Mouse (Mus musculus): ENCODE results near the gene Cabcoco1.

Gene Cabcoco1

DNA sequence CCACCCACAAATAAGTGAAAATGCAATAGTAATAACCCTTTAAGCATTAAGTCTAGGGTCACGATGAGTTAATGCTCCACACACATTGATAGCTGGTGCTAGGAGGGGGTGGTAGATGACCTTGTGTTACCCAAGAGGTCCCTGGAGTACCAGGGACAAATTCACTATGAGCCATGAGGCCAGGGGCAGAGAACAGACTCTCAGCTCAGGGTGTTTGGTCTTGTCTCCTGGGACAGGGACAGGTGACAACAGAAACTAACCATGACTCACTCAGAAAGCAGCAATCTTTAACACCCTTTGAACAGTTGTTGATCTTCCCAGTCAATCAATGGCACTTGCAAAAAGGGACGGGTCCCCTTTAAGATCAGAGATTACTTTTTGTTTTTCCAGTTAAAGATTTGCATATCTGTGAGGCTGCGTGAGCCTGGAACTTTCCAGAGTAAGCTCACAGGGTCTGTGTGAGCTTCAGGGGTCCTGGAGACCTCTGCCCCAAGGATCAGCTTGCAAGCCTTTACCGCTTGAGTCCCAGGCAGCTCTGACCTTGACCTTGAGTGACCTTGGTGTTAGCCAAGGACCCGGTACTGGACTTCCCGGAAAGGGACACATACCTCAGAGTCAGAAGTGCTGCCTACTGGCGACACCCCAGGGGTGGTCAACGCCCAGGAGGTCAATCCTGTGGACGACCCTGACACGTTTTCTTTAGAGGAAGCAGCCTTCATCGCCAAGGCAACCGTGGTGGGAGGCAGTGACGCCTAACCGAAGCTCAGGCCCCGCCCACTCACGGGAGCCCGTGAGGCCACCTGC is at the start of gene Cabcoco1:
TSS of gene Cabcoco1 (minus strand) at position 758 of the 804 bp plus-strand sequence.
- DNase-seq: peak; percentile 90

DNA sequence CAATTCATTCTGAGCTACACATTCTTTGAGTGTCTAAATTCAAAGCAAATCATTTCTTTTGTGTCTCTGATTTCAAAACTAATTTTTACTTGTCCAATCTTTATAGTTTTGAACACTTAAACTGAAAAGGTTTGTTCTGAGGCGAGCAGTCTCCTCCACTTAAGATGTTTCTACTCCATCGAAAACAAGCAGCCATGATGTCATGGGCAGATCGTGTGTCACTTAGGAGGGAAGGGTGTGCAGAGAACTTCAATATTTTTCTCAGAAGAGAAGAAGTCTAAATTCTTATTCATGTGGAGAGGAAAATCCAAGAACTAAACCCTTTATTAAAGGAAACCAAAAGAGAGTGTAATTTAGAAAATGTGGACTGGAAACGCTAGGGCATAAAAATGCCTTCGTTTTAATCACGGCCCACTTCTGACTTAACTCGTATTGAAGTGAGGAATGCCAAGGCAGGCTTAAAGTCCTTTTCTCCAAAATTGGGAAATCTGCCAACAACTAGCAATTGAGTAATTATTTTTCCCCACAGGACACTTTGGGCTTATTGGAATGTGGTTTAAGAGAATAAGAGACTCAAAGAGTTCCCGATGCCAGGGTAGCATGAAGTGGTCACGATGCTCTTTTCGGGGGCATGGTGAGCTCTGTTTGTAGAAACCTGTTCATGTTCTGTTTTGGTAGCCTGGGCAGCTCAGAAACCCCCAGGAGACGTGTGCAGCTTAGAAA is 48.0 kb upstream of the Cabcoco1 start:
- DNase-seq: no peak

DNA sequence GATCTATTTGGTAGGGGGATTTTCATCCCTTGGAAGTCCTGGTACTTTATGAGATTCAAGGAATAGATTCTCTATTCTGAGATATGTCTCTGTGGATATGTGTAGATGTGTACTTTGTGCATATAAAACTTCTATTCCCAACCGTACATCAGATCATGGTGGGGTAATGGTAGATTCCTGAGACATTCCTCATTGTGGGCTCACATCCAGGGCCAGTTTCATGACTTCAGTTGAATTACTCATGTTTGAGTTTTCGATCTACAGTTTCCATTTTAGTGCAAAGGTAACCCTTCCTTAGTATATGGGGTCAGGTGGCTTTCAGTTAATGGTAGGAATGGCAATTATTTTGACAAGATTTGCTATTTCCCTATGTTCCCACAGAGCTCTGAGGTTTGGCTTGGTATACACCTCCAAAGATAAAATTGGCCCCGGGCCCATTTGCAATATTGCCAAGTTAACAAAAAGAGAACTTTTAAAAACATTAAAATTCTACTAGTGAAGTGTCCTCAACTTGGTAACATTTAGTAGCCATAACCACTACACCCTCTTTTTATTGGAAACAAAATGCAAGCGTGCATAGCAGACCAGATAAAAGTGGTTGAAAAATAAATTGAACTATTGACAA is 45.8 kb upstream of the Cabcoco1 start:
- no peak for DNase-seq

DNA sequence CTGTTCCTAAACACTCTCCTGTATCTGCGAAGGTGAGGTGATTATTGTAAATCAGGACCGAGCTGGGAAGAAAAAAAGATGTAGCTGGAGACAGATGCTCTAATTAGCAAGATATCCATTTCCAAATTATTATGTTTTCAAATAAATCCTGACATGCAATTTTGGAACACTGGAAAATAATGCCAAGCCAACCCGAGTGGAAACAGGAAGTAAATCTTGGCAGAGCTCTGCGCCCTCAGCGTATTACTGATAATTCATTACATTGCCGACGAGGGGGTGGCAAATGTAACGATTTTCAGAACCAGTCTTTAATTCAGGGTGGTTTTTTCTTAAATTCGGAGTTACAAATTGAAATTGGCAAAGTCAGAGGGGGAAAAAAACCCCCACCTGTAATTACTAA is 35.6 kb upstream of the Cabcoco1 start:
- no peak for DNase-seq

DNA sequence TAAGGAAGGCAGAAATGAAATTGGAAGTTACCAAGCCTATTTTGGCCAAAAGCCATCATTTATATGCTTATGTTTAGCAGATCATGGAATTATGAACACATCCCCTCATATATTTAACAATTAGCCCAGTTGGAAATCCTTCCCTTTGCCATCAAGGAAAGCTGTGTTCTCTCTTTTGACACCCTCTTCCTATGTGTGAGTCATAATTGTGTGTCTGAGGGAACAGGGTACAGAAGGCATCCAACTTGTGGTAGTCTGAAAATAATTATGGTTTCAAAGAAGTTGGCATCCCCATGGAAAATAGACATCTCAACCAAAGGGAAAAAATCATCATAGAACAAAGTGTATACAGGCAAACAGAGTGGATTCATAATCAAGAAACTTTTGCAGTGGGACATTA is 26.5 kb upstream of the Cabcoco1 start:
- no peak for DNase-seq

DNA sequence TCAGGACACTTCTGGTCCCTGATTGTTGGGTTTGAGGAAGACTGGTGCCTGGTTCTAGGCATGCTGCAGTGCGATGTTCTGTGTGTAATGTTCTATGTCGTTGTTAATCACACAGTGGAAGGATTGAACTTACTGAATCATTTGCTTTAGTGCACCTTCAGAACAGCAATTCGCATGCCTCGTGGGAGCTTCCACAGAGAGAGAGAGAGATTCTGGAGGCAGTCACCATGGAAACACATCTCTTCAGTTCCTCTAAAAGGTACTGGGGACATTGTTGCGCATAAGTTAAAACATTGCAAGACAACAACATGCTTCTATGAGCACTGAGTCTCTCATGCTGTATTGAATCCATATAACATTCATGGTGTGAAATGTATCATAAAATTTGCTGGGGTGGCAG is 20.6 kb upstream of the Cabcoco1 start:
- DNase-seq: no peak

DNA sequence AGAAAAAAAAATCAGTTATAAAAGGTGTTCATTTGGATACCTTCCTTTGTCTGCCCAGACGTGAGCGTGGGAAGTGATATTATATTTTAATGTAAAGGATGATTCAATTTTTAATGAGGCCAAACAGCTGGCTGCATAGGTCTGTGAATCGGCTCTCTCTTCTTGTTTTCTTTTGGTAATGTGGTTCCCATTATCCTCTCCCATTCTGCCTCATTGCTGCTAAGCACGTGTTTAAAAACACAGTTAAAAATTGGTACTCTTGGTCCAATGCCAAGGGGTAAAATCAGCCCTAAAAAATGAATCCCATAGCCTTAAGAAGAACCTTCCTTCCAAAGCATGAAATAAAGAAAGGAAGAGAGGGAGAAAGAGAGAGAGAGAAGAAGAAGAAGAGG is 17.1 kb upstream of the Cabcoco1 start:
- no peak for DNase-seq

DNA sequence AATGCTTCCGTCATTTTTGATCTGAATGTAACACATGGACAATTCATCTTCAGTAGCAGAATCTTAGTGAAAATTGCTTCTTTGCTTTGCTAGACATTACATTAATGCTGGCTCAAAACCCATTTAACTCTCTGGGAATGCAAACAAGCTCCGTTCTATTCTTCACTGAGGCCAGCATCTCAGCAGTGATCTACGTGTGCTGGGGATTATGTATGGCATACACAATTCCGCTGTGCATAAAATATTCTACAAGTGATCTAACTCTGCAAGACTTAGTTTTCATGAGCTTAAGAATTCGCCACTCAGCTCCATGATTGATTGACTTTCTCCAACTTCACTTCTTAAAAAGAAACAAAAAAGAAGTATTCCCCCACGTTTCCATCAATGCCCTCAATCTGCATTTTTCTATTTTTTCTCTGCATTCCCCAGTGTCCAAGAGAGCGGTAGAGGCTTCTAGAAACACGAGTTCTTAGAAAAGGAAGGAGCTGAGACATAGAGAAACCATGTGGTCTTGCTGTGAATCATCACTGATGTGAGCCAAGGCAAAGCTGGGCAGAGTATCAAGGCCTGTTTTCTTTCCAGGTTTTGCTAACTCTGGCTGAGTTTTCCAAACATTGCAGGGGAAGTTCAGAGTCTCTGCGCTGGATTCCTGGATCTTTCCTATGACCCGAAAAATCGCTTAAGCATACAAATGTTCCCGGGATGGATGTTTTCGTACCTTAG is 16.6 kb upstream of the Cabcoco1 start:
- no peak for DNase-seq

DNA sequence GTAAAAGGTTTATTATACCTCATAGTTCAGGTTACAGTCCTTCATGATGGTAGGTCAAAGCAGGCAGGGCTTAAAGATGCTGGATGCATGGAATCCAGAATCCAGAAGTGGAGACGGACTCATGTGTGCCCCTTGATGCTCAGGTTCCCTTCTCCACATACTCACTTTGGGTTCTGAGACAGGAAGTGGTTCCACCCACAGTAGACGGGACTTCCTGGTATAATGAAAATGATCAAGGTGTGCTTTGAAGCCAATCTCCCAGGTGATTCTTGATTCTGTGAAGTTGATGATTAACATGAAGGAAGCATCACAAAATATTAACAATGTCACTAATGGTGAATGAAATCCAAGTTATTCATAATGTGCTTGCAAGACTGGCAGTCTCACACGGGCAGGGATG is 12.0 kb upstream of the Cabcoco1 start:
- no peak for DNase-seq

DNA sequence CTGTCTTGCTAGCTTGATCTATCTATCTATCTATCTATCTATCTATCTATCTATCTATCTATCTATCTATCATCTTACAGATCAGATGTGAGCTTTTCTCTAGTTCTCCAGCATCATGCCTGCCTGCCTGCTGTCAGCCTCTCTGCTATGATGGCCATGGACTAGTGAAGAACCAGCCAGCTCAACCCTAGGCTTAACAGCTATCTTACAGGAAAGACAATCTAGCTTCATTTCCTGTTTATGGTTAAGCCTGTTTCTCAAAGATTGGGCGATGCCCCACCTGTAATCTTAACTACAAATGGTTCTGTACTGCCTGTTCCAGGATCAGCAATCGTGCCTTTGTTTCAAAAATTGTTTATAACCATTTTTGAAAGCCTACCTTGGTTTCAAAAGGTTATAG is 10.9 kb upstream of the Cabcoco1 start:
- DNase-seq: no peak

DNA sequence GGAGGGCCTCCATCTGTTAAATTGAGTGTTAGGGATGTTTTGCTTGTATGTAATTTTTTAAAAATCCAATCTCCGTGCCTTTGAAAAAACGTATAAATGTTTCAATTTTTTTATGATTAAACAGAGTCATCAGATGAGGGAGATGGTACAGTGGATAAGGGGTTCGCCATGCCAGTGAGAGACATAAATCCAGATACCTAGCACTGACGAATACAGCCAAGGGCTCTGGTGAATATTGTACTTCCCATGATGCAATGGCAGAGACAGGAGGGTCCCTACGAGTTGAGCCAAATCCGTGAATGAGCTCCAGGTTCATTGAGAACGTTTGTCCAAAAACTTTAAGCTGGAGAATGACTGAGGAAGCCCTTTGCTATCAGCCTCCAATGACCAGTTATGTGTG is 9.6 kb upstream of the Cabcoco1 start:
- no peak for DNase-seq

DNA sequence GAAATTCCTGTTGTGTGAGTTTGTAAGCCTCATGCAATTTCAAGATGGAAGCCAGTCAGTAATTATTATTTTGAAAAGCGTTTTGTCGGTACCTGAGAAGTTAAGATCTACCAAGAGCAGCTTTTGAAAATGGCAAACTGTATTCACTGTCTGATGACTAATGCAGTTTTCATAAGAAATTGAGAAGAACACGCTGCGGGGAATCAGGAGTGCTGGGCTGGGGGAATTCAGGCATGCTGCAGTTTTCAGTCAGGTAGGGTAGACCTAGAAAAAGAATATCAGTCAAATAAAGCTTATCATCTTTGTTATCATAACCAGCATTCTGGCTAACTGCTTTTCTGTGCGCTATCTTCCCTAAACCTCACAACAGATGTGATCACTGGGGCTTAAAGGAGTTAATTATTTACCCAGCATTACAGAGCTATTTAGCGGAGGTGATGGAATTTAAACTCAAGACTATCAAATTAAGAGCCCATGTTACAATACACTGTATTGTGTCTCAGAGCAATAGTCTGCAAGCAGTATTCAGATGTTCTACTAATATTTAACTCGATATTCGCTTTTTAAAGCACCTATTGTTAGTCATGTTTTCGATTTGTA is 9.1 kb upstream of the Cabcoco1 start:
- DNase-seq: no peak

DNA sequence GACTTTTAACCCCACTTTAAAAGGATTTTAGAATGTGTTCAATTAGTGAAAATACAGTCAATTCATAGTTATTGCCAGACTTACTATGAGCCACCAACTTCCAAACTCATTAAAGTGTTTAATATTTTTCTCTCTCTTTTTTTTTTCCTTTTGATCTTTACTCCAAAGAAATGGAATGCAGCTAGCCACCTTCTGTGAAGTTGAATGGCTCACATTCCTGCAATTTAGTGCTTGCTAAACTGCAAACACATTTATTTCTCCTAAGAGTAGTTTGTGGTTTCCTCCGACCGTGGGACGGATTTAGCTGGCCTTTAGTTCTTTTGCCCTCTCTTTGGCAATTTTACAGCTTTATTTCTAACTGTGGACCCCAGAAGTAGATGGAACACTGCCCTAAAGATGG is 1.4 kb upstream of the Cabcoco1 start:
- DNase-seq: no peak

DNA sequence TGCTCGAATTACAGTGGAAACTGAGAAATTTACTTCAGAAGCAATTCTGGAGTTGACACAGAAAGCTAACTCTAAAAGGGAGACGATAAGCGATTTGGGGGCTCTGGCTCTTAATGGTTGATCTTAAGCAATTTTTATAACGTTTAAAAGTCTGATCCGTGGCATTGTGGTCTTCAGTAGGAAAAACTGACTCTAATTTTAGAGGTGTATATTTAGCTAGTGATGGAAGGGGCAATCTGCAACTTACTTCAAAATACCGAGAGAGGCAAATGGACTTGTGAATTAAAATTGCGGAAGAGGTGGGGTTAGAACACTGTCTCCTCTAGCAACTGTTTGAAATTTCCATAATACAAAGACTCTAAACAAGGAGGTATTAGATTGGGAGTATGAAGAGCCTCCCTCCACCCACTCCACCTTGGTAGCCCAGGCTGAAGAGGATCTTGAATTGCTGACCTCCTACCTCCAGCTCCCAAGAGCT is 286 bp upstream of the Cabcoco1 start:
- no peak for DNase-seq

DNA sequence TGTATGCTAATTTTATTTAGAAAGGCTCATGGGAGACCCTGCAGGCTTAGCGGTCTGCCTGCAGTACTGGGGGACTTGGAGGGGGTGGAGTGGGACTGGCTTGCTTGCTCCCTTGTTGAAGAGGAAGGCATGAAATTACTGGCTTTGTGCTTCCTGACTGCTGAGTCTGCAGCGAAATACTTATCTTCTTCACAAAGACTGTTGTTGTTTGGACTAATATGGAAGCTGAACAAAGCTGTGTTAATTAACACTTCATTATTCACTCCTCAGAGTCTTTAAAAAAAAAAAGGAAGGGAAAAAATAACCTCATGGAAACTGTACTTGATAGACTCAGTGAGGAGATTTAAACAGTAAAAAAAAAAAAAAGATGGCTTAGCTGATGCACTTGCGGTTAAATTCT is 1.1 kb downstream of the Cabcoco1 start:
- no peak for DNase-seq

DNA sequence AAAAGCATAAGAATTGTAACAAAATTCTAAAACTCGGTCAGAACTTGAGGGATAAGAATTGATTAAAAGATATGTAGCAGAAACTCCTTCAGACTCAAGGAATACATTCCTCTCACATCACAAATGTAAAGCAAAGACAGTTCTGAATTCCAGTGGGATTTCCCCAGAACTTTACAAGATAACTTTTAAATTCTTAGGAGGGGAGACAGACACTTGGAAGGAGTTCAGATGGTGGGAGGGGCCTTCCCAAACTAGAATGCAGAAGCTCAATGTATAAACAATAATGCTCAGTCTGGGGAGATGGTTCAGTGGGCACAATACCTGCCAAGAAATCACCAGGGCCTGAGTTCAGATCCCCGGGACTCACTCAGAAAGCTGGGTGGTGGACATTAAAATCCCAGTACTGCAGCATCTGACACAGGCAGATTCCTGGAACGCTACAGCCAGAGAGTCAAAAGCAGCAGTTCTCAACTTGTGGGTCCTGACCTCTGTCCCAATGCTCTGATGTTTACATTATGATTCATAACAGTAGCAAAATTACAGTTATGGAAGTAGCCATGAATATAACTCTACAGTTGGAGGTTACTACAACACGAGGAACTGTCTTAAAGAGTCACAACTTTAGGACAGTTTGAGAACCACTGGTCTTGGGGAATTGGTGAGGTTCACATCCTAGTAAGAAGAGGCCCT is 4.3 kb downstream of the Cabcoco1 start:
- no peak for DNase-seq

DNA sequence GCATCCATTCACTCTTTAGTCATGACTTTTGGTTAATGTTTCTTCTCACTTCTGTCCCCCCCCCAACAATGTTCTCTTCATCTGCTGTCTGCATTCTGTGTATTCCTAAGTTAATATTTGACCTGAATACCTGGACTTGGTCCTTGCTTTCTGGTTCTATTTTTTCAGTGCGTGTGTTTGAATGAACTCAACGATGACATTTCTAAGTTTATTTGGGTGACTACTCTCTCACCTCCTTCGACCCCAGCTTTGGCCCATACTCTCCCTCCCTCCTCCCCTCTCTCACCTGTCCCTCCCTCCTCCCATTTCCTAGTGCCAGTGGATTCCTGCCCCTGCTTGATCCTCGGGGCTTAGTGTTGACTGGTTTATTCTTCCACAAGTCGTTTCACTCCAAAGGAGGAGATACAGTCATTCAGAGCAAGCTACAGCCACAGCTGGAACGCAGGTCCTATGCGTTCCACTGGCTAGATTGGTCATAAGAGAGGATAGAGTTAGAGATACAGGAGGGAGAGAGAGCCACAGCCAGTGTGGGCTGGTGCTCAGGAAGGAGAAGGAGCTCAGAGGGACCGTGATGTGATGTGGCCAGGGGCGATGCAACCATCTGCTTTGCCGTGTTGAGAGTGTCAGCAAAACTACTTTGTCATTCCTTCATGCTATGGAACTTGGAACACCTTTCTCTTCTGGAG is 12.2 kb downstream of the Cabcoco1 start:
- peak; percentile 77 for DNase-seq

DNA sequence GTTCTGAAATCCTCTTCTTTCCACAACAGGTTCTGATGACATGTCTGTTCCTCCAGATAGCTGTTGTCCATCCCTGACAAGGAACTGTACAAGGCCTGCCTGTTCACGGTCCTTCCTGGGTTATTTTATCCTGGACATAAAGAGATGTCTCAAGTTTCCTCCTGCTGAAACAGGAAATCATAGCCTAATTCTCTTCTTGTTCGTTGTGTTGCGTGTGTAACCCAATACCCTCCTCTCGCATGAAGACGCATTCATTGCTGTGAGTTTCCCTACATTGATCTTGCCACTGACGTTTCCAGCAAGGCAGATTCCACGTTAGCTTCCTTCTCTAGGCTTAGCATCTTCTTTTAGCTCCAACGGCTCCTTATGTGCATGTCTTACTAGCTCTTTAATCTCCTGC is 12.7 kb downstream of the Cabcoco1 start:
- DNase-seq: no peak

DNA sequence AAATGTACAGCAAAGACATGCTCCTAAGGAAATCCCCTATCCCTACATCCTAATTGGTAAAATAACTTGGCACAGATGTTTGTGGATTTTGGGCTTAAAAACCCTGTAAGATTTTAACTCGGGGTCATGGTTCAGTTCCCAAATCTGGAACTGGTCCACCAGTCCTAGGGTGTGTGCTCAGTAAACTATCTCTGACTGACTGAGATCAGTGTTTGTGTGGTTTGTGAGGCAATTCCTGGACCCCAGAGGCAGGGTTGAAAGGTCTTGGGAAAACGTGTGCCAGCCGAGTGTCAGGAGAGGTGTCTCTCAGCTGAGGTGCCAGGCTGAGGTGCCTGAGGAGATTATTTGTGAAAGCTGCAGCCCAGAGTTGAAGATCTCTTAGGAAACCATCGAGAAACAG is 19.6 kb downstream of the Cabcoco1 start:
- DNase-seq: peak; percentile 66

DNA sequence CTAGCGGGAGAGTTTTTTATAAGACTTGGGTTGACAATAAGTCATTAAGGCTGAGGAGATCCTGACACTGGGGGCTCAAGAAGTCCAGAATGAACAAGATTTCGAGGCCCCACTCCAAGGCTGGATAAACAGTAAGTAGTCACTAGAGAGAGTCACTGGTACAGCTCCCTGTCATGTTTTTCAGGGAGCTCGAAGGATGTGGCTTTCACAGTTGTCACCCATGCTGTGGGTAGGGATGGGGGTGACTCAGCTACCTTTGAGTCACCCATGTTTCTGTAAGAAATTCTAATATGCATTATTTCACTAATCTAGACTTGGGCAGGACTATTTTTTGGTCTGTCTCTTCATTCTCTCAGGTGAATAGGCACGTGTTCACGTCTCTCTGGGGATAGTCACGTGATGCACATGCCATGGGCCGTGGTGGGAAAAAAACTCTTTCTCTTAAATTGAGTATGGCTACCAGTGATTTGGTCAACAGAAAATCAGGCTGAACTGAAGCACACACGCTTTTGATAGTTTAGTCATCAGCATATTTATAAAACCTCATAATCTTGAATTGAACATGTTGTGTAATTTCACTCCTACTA is 29.2 kb downstream of the Cabcoco1 start:
- DNase-seq: no peak

DNA sequence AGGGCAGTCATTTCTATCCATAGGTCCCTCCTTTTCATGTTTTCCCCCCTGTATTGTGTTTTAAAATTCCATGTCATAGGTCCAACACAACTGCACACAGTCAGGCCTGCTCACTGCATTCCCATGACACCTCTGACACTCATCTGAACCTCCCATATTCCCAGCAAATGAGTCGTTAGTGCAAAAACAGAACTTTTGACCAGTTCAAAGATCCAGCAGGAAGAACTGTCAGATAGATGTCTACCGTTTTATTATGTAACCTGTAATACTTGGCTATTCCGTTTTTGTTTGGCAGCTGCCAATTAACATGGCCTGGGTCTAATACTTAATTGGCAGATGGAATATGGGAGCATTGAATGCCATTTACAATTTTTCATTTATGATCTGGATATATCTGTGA is 34.0 kb downstream of the Cabcoco1 start:
- DNase-seq: no peak

Data from kidney, adult 11 months (tissue).